Mouse (Mus musculus) brain, embryonic 14.5 days (tissue): ENCODE data around the gene Tns3.

Experiments used
- CTCF ChIP-seq: fragments of 200-500 bp; IDR thresholded peaks from 2 replicates; pipeline ENCODE4 v1.5.1; 2012; ENCODE audit warnings: inconsistent platforms, mild to moderate bottlenecking, moderate library complexity, borderline replicate concordance; ENCODE audit not compliant: insufficient read depth, insufficient read length; ENCODE audit errors: extremely low read depth
- POLR2A ChIP-seq: fragments of 200-500 bp; IDR thresholded peaks from 2 replicates; pipeline ENCODE4 v1.6.1; 2012; ENCODE audit warnings: mild to moderate bottlenecking, inconsistent platforms, borderline replicate concordance; ENCODE audit not compliant: poor library complexity, insufficient read depth, insufficient read length, severe bottlenecking; ENCODE audit errors: extremely low read depth

DNA sequence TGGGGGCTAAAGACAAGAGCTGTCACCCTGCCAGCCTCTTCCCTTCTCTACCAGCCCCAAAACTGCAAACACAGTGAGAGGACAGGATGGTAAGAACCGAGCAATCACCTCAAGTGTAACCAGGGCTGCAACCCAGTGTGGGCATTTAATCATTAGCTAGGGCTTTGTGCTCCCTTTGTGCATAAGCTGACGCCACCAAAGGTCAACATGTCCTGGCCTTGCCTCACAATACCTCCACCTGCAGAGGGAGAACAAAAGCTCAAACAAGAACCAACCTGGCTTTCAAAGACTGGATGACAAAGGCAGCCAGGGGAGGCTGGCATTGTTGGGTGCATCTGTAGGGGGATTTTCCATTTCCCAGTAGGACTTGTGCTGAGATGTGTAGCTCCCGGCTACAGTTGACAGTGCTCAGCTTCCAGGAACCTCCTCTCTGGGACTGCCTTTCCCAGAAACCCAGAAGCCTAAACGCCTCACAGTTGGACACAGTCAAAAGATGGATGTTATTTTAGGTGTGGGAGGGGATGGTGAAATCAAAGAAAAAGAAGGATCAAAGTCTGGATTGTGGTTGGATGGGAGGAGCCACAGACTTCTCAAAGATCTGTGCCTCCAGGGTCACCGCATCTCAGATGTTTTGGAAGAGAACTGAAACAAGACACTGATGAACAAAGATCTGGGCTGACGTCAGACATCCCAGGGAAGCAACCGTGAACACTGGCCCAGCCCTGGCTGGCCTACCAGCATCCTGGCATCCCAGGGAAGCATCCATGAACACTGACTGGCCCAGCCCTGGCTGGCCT is 94.9 kb downstream of the Tns3 start:
- TF ChIP-seq CTCF (no peak), POLR2A (no peak)
